Mouse (Mus musculus) cerebral cortex, adult 2 months (tissue): ENCODE data around the gene T.

ENCODE experiments used
- WGBS: fragments of 180-500 bp; shearing (Covaris S2); methylation state at CpG from one replicate; pipeline ENCODE4 v1.1.7; 2018; 5-methylcytosine and 5-hydroxymethylcytosine counted together

T gene

GRCm38 (mm10) chr17:8433121-8433977 is 874 bp upstream of the T start:
- WGBS, result 1% methylated on average over 52 of the region's 52 CpGs

GRCm38 (mm10) chr17:8436184-8436583 is 2.0 kb downstream of the T start:
- whole genome bisulfite sequencing, result 74% methylated on average over 7 of the region's 7 CpGs

GRCm38 (mm10) chr17:8444062-8444461 is 9.8 kb downstream of the T start:
- 64% methylated on average over 3 of the region's 3 CpGs for WGBS

GRCm38 (mm10) chr17:8447676-8448192 is 13.5 kb downstream of the T start:
- WGBS, result 52% methylated on average over 9 of the region's 9 CpGs

GRCm38 (mm10) chr17:8448324-8448723 is 14.1 kb downstream of the T start:
- WGBS, result 79% methylated on average over 3 of the region's 3 CpGs

GRCm38 (mm10) chr17:8455196-8455595 is 21.0 kb downstream of the T start:
- WGBS, result 72% methylated on average over 6 of the region's 6 CpGs

GRCm38 (mm10) chr17:8455601-8456000 is 21.4 kb downstream of the T start:
- WGBS, result 71% methylated on average over 7 of the region's 7 CpGs

GRCm38 (mm10) chr17:8456856-8457460 is 22.7 kb downstream of the T start:
- WGBS, result 39% methylated on average over 9 of the region's 9 CpGs

- WGBS, result 5% methylated on average over 4 of the region's 4 CpGs
Observed at GRCm38 (mm10) chr17:8461568-8461967, 27.3 kb downstream of the T start.

- 22% methylated on average over 9 of the region's 9 CpGs for WGBS
Observed at GRCm38 (mm10) chr17:8463482-8464128, 29.4 kb downstream of the T start.

GRCm38 (mm10) chr17:8467771-8468170 is 33.5 kb downstream of the T start:
- 90% methylated on average over 3 of the region's 3 CpGs for WGBS

- 15% methylated on average over 19 of the region's 19 CpGs for whole genome bisulfite sequencing
Observed at GRCm38 (mm10) chr17:8468716-8469344, 34.6 kb downstream of the T start.

- WGBS, result 63% methylated on average over 3 of the region's 3 CpGs
Observed at GRCm38 (mm10) chr17:8478554-8478953, 44.3 kb downstream of the T start.

- WGBS, result 82% methylated on average over 9 of the region's 9 CpGs
Observed at GRCm38 (mm10) chr17:8479493-8480128, 45.4 kb downstream of the T start.

GRCm38 (mm10) chr17:8481797-8482196 is 47.6 kb downstream of the T start:
- WGBS, result 57% methylated on average over 10 of the region's 10 CpGs

- 52% methylated on average over 7 of the region's 7 CpGs for WGBS
Observed at GRCm38 (mm10) chr17:8482876-8483275, 48.7 kb downstream of the T start.

- WGBS, result 54% methylated on average over 3 of the region's 3 CpGs
Observed at GRCm38 (mm10) chr17:8484246-8484645, 50.0 kb downstream of the T start.

- WGBS, result 14% methylated on average over 12 of the region's 12 CpGs
Observed at GRCm38 (mm10) chr17:8487824-8488223, 53.6 kb downstream of the T start.

- 51% methylated on average over 5 of the region's 5 CpGs for WGBS
Observed at GRCm38 (mm10) chr17:8490971-8491370, 56.7 kb downstream of the T start.
